Mouse (Mus musculus): ENCODE results near the gene Vrk1.

The Vrk1 gene

DNA sequence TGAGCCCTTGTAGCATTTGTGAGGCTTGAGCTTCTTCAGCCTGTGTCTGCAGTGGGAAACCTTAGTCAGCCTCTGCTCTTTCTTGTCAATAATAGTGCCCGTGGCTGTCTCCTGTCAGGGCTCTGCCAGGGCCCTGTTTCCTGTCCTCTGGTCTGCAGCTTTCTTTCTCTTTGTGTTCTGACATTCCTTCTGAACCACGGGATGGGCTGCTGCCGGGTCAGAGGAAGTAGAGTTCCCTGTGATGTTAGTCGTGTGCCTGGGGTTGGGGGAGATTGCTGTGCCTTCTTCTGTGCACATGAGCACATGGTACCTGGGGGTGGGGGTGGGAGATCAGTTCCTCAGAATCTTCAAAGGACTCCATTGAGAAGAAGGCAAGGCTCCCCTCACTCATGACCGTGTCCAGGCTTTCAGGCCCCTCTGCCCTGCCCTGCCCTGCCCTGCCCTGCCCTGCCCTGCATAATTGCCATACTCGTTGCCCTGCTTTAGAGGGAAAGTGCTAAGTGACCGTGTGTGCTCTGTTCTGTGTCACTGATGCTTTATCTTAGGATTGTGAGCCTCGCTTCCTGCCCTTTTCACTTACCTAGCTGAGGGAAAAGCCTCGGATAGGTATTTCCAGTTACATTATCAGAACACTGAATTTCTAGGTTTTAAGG is 36.2 kb downstream of the Vrk1 start:
- no peak for DNase-seq (ENCODE audit: low spot score in 2 of 2)

- DNase-seq (ENCODE audit: low spot score in 2 of 2), result no peak
Measured at GRCm38 (mm10) chr12:106052271-106052670, 42.2 kb downstream of the Vrk1 start.

DNA sequence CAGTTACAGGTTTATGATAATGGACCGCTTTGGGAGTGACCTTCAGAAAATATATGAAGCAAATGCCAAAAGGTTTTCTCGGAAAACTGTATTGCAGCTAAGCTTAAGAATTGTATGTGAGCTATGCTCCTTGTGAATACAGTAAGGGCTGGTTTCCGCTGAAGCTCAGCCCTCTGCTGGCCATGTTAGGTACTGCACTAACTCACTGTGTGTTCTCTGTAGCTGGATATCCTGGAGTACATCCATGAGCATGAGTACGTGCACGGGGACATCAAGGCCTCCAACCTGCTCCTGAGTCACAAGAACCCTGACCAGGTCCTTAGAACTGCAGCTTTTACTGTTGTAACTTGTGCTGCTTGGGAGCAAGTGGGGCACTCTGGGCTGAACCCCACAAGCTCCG is 45.8 kb downstream of the Vrk1 start:
- peak; percentile 56 to 86 for DNase-seq (ENCODE audit: low spot score in 2 of 2)

- DNase-seq (ENCODE audit: low spot score in 2 of 2), result no peak
Measured at GRCm38 (mm10) chr12:106059873-106060573, 50.0 kb downstream of the Vrk1 start.

- no peak for DNase-seq (ENCODE audit: low spot score in 2 of 2)
Measured at GRCm38 (mm10) chr12:106070434-106071155, 60.6 kb downstream of the Vrk1 start.

- DNase-seq (ENCODE audit: low spot score in 2 of 2), result no peak
Measured at GRCm38 (mm10) chr12:106071575-106072166, 61.6 kb downstream of the Vrk1 start.

DNA sequence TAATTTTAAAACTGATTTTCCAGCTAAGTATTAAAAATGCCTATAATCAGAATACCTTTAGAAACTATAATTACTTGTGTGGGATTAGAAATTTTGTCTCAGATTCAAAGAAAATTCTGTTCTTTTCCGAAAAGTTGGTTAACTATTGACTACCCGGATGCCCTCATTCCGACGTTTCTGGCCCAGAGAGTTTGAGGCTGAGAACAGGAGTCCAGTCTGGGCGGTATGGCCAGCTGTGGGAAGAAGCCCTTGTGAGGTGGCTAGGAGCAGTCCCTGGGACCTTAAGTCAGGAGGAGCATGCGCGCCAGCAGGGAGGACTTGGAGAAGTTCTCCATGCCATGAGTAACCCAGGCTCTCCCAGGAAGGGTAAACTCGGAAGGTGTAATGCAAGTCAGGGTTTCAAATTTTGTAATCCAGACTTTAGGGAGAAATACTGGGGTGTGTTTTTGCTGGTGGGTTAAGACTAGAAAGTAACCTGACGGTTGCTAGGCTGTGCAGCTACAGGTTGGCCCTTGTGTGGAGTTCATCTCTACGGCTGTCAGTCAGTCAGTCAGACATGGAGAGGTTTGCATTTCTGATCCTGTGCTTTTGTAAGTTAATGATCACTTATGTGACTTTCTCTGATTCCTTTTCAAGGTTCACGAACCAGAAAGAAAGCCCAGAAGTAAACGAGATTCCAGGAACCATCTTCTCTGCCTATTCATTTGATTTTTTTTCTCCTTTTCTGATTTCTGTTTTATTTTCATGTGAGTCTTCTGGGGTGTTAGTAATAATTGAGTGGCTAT is 64.5 kb downstream of the Vrk1 start:
- DNase-seq (ENCODE audit: low spot score in 2 of 2), result no peak

GRCm38 (mm10) chr12:106076131-106076530 is 66.1 kb downstream of the Vrk1 start:
- DNase-seq (ENCODE audit: low spot score in 2 of 2), result no peak

DNA sequence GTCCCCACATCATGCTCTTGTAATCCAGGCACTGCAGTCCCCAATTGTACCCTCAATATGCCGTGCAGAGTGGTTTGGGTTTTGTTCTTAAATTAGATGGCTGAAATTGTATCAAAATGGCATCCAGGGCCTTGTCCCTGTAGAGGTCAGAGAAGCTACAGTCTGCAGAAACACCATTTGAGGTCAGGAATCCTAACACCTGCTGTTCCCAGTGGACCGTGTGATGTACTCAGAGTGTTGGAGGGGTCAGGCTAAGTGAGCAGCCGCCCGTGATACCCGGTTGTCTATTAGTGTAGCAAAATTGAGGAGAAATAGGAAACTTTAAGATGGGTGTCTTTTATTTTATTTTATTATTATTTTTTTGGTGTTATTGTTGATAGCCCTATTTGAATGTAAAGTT is 70.5 kb downstream of the Vrk1 start:
- no peak for DNase-seq (ENCODE audit: low spot score in 2 of 2)

DNA sequence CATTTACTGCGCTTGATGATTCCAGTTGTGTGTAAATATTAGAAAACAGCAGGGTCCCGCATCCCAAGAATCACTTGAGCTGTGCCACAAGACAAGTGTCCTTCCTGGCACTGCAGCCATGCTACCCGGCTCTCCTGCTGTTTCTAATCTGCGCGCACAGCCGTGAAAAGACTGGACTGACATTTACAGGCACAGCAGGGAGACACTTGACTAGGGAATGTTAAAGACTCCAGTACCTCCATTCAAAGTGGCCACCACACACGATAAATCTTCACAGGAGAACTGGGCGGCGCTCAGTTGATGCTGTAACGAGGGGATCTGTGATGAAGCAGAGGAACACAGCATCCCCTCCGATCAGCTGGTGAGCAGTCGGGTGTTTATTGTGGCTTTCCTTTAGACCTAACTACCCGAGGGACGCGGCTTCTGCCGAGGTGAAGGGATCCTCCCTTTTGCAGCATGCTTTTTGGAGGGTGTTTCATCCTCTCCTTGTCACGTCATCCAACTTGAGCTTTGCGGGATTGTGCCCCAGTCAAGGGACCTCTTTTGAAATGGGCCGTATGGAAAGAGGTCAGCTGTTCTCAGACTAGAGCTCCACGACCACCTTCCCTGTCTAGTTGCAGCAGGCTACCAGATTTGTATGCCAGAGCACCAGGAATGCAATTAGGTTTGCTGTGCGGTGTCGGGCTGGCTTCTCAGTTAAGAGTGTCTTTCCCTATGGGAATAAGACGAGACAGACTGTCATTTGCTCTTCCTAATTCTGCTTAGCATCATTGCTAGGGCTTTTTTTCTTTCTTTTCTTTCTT is 71.1 kb downstream of the Vrk1 start:
- no peak for DNase-seq (ENCODE audit: low spot score in 2 of 2)

DNA sequence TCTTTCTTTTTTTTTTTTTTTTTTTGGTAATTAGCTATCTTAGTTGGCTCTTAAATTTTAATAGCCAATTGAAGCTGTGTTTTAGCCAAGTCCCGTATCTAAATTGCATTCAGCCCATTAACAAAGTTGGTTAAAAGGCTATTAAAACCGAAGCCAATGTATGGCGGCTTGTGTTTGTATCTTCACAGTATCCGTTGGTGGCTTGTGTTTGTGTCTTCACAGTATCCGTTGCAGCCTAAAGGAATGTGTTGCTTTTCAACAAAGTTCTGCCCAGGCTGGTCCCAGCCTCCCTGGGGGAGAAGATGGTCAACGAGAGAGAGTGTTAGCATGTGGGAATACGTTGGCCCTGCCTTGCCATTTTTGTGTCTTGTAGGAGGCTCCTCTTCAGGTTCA is 71.7 kb downstream of the Vrk1 start:
- no peak for DNase-seq (ENCODE audit: low spot score in 2 of 2)

DNA sequence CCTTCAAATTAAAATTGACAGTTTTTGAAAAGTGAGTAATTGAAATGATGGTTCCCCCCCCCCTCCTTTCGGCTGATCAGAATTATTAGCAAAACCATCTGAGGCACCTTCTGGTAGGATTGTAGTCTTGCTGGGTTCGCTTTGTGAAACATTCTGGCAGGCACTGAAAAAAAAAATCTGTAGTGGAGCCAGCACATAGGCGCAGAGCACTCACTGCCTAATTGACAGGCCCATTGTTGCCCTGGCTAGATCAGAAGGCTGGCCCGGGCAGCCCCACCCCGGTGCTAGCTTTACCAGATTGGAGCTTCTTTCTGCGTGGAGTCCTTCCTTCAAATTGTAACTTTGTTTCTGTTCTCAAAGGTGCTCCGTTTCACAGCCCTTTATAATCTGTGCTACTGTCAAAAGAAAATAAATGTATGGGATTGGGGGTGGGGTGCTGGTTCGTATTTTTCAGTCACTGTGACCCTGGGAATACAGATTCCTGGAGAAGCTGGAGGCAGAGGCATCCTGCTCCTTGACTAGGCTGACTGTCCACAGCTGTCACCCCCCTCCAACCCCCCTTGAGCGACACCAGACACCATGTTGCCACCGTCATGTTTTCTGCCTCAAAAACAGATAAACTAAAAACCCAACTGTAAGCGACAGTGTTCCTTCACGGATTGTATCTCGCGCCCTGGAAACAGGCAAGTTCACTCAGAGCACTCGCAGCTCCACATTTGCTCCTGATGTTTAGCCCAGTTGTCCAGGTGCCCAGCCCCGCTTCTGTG is 72.3 kb downstream of the Vrk1 start:
- no peak for DNase-seq (ENCODE audit: low spot score in 2 of 2)

GRCm38 (mm10) chr12:106082958-106083381 is 72.9 kb downstream of the Vrk1 start:
- no peak for DNase-seq (ENCODE audit: low spot score in 2 of 2)

GRCm38 (mm10) chr12:106084126-106084525 is 74.1 kb downstream of the Vrk1 start:
- no peak for DNase-seq (ENCODE audit: low spot score in 2 of 2)

DNA sequence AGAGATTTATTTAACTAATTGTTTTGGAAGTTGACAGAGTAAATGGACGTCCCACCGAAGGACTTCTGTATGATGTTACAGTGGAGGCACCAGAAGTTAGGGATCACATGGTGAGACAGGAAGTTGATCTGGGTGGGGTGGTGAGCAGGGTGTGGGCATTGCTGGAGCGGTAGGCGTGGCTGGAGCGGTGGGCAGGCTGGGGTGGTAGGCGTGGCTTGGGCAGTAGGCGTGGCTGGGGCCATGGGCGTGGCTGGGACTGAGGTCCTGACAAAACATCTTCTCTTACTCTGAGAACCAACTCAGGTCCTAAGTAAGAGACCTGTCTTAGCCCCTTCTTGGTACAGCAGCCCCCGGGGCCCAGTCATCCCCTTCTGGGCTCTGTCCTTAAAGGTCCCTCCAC is 84.8 kb downstream of the Vrk1 start:
- no peak for DNase-seq (ENCODE audit: low spot score in 2 of 2)

GRCm38 (mm10) chr12:106102003-106102402 is 92.0 kb downstream of the Vrk1 start:
- no peak for DNase-seq (ENCODE audit: low spot score in 2 of 2)

- no peak for DNase-seq (ENCODE audit: low spot score in 2 of 2)
Measured at GRCm38 (mm10) chr12:106102726-106103643, 93.0 kb downstream of the Vrk1 start.

GRCm38 (mm10) chr12:106107272-106107671 is 97.2 kb downstream of the Vrk1 start:
- DNase-seq (ENCODE audit: low spot score in 2 of 2), result no peak

Data from urinary bladder, postnatal 4 days (tissue).